Mouse (Mus musculus): ENCODE data around the gene Tmem239. TPM values are rescaled to one million over a fixed set of nuclear protein-coding genes. Genes with fewer than 3 reads are reported as not detected.

Tmem239 gene
- polyA plus RNA-seq (2012) = not detected in 2 replicates

- TF ChIP-seq GATA1 (IDR thresholded peaks at IDR 0.05; ENCODE audit: low read length) = no peak
Observed at GRCm38 (mm10) chr2:130406178-130406577, at the start of gene Tmem239. TSS of gene Tmem239 (plus strand) at chr2:130406478.

- TF ChIP-seq GATA1 (IDR thresholded peaks at IDR 0.05; ENCODE audit: low read length) = no peak
Observed at GRCm38 (mm10) chr2:130357551-130357950, 48.7 kb upstream of the Tmem239 start.

- TF ChIP-seq GATA1 (IDR thresholded peaks at IDR 0.05; ENCODE audit: low read length) = no peak
Observed at GRCm38 (mm10) chr2:130358852-130359251, 47.4 kb upstream of the Tmem239 start.

GRCm38 (mm10) chr2:130362511-130363026 lies 43.7 kb upstream of the Tmem239 start:
- no peak for TF ChIP-seq GATA1 (IDR thresholded peaks at IDR 0.05; ENCODE audit: low read length)

GRCm38 (mm10) chr2:130365211-130366094 lies 40.8 kb upstream of the Tmem239 start:
- TF ChIP-seq GATA1 (IDR thresholded peaks at IDR 0.05; ENCODE audit: low read length) = no peak

GRCm38 (mm10) chr2:130367386-130367785 lies 38.9 kb upstream of the Tmem239 start:
- TF ChIP-seq GATA1 (IDR thresholded peaks at IDR 0.05; ENCODE audit: low read length) = no peak

GRCm38 (mm10) chr2:130374951-130375350 lies 31.3 kb upstream of the Tmem239 start:
- no peak for TF ChIP-seq GATA1 (IDR thresholded peaks at IDR 0.05; ENCODE audit: low read length)

- TF ChIP-seq GATA1 (IDR thresholded peaks at IDR 0.05; ENCODE audit: low read length) = no peak
Observed at GRCm38 (mm10) chr2:130383205-130383604, 23.1 kb upstream of the Tmem239 start.

- TF ChIP-seq GATA1 (IDR thresholded peaks at IDR 0.05; ENCODE audit: low read length) = no peak
Observed at GRCm38 (mm10) chr2:130383895-130384294, 22.4 kb upstream of the Tmem239 start.

- TF ChIP-seq GATA1 (IDR thresholded peaks at IDR 0.05; ENCODE audit: low read length) = no peak
Observed at GRCm38 (mm10) chr2:130386212-130386611, 20.1 kb upstream of the Tmem239 start.

- no peak for TF ChIP-seq GATA1 (IDR thresholded peaks at IDR 0.05; ENCODE audit: low read length)
Observed at GRCm38 (mm10) chr2:130388796-130389195, 17.5 kb upstream of the Tmem239 start.

GRCm38 (mm10) chr2:130390993-130391625 lies 15.2 kb upstream of the Tmem239 start:
- no peak for TF ChIP-seq GATA1 (IDR thresholded peaks at IDR 0.05; ENCODE audit: low read length)

GRCm38 (mm10) chr2:130392836-130393235 lies 13.4 kb upstream of the Tmem239 start:
- TF ChIP-seq GATA1 (IDR thresholded peaks at IDR 0.05; ENCODE audit: low read length) = no peak

GRCm38 (mm10) chr2:130395696-130396095 lies 10.6 kb upstream of the Tmem239 start:
- TF ChIP-seq GATA1 (IDR thresholded peaks at IDR 0.05; ENCODE audit: low read length) = no peak

GRCm38 (mm10) chr2:130397186-130397985 lies 8.9 kb upstream of the Tmem239 start, which contains the start of gene Cpxm1:
TSS of gene Cpxm1 (minus strand) at chr2:130397574.
- no peak for TF ChIP-seq GATA1 (IDR thresholded peaks at IDR 0.05; ENCODE audit: low read length)

Data from G1E-ER4 (cell line).